Mouse (Mus musculus) cortical plate, adult 2 months (tissue): ENCODE measurements around the gene Mrps24. TPM values are rescaled to one million over a fixed set of nuclear protein-coding genes. Genes with fewer than 3 reads are reported as not detected.

Source experiments
- H3K27ac ChIP-seq: fragments of 200-500 bp; 2 replicates; pipeline ENCODE4 v1.5.1; 2012; ENCODE audit warnings: low read length, control low read depth, inconsistent platforms; ENCODE audit not compliant: insufficient read depth
- H3K4me1 ChIP-seq: fragments of 200-500 bp; 2 replicates; pipeline ENCODE4 v1.6.1; 2011; ENCODE audit warnings: low read length; ENCODE audit not compliant: control insufficient read depth, insufficient read depth
- H3K4me3 ChIP-seq: fragments of 200-500 bp; 2 replicates; pipeline ENCODE4 v1.5.1; 2011; ENCODE audit warnings: mild to moderate bottlenecking, low read length, control low read depth; ENCODE audit not compliant: insufficient read depth
- CTCF ChIP-seq: fragments of 200-500 bp; IDR thresholded peaks from 2 replicates; pipeline ENCODE4 v1.5.1; 2011; ENCODE audit warnings: mild to moderate bottlenecking, control low read depth, low read length; ENCODE audit not compliant: insufficient read depth; ENCODE audit errors: extremely low read depth
- POLR2A ChIP-seq: fragments of 200-500 bp; IDR thresholded peaks from 2 replicates; pipeline ENCODE4 v1.6.1; 2011; ENCODE audit warnings: mild to moderate bottlenecking, low read length, control low read depth; ENCODE audit not compliant: insufficient read depth; ENCODE audit errors: extremely low read depth
- polyA plus RNA-seq: library from polyadenylated mRNA; depleted of rRNA; stranded (reverse); fragments of >200 nt; gene quantifications from 2 replicates; pipeline ENCODE4 v1.2.3, GENCODE M21; 2012

The Mrps24 gene
- polyA plus RNA-seq, 1 experiment: 109 TPM

GRCm38 (mm10) chr11:5738888-5739632 is 23.6 kb upstream of the Mrps24 start:
- H3K4me3 ChIP-seq: no peak overlapping the region
- peaks cover 12% of the 10 kb centered on the region for H3K4me1 ChIP-seq
- H3K27ac ChIP-seq: no peak overlapping the region
- no peak for TF ChIP-seq CTCF
- TF ChIP-seq POLR2A: no peak

DNA sequence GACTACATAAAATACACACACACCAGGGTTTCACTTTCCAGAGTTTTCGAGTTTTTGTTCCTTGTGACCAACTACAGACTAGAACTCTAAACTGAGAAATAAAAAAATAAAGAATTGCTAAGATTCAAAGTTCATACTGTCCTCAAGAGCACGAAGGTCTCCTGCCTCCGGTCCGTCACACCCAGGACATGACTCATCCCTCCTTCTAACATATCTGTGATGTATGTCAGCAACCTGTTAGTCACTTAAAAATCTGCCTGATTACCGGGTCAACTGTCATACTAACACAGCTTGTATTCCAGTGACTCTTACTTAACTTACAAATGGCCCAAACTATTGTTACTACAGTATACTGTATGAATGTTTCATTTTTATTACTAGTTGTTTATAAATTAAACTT is 21.7 kb upstream of the Mrps24 start:
- TF ChIP-seq POLR2A (no peak), CTCF (no peak)
- H3K4me1 ChIP-seq: peaks cover 15% of the 10 kb centered on the region
- no peak overlapping the region for H3K27ac ChIP-seq
- H3K4me3 ChIP-seq: no peak overlapping the region

DNA sequence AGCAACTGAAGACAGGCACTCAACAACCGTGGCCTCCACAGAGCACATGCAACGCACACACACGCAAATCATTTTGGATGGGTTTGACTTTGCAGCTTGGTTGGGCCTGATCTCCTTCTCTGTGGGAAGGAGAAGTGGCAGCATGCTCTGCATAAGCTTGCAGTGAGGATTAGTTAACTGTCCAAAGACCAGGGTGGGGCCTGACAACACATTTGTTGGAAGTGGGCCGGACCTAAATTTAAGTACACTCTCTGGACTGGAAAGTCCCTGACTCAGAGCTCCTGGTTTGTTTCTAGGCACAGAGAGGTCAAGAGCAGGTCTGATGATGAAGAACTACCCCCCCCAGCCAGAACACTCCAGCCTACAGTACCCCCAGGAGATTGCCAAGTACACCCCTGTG is 18.8 kb upstream of the Mrps24 start:
- H3K27ac ChIP-seq: no peak overlapping the region
- H3K4me1 ChIP-seq: peaks cover 17% of the 10 kb centered on the region
- TF ChIP-seq CTCF (no peak), POLR2A (no peak)
- H3K4me3 ChIP-seq: no peak overlapping the region

DNA sequence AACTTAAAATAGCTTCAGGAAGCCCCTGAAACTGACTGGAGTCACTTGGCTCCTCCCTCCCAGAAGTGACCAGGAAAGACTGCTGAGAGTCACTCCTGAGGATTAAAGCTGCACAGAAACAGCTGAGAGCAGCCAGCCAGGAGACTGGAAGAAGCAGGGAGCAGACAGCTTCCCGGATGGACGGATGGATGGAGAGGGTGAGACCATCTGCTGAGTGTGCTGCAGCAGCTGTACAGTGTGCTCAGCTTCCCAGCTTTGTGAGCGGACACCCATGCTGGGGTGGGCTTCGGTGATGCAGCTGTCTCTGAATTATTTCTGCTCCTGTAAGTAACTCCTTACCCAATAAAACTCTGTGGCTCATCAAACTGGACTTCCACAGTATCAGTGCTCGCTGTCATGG is 16.9 kb upstream of the Mrps24 start:
- Histone ChIP-seq H3K4me1 (peaks cover 17% of the 10 kb centered on the region), H3K27ac (no peak overlapping the region), H3K4me3 (no peak overlapping the region)
- TF ChIP-seq POLR2A (no peak), CTCF (no peak)

DNA sequence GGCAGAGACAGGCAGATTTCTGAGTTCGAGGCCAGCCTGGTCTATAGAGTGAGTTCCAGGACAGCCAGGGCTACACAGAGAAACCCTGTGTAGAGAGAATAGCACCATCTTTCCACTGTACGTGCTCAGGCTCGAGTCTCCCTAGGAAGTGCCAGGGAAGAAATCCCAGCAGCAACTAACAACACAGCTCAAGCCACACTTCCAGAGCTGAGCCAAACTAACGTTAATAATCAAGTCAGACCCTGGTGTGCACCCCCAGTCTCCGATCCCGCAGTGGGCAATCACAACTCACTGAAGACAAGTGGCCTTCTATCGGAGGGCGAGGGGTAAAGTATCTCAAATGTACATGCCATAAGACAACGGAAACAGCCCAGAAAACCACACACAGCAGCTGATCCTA is 14.1 kb upstream of the Mrps24 start:
- Histone ChIP-seq H3K4me1 (peaks cover 17% of the 10 kb centered on the region), H3K27ac (no peak overlapping the region), H3K4me3 (no peak overlapping the region)
- TF ChIP-seq CTCF (no peak), POLR2A (no peak)

GRCm38 (mm10) chr11:5718611-5719354 is 3.3 kb upstream of the Mrps24 start:
- Histone ChIP-seq H3K4me3 (no peak overlapping the region), H3K4me1 (no peaks in the 10 kb centered on the region), H3K27ac (no peak overlapping the region)
- TF ChIP-seq CTCF (no peak), POLR2A (no peak)

DNA sequence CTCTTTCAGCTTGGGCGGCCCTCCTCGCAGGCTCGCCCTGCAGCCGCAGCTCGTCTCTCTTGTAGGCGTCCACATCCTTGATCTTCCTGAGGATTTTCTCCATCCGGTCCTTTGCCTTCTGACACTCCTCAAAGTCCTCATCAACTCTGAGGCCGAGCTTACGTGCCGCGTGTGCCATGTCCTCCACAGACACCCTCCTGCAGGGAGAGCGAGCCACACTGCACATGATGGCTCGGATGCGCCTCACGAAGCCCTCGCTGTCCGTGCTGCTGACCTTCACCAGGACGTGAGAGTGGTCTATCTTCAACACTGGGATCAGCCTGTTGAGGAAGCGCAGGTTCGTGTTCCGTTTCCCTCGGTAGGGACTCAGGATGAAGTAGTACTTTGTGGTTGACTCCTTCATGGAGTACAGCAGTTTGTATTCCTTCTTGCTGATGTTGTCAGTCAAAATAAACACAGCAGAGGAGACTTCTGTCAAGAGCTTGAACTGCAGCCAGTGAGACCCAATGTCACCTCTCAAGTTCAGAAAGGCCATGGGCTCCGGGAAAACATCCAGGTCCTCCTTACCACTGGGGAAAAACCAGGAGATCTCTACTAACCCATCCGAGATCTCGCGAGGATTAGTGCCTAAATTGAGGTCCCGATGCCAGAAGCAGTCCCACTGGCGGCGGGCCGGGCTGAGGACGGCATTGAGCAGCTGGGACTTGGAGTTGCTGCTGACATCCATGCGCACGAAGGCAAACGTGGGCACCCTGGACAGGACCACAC is 1.6 kb upstream of the Mrps24 start:
- Histone ChIP-seq H3K4me1 (no peaks in the 10 kb centered on the region), H3K4me3 (no peak overlapping the region), H3K27ac (no peak overlapping the region)
- TF ChIP-seq POLR2A: no peak
- TF ChIP-seq CTCF: no peak

- Histone ChIP-seq H3K4me1 (no peaks in the 10 kb centered on the region), H3K4me3 (no peak overlapping the region)
- TF ChIP-seq POLR2A: no peak
- no peak for TF ChIP-seq CTCF
Measured at GRCm38 (mm10) chr11:5716246-5716645, 766 bp upstream of the Mrps24 start.

GRCm38 (mm10) chr11:5715179-5715578 is 301 bp downstream of the Mrps24 start:
- H3K4me3 ChIP-seq: no peak overlapping the region
- H3K4me1 ChIP-seq: no peaks in the 10 kb centered on the region
- TF ChIP-seq CTCF (no peak), POLR2A (no peak)
- H3K27ac ChIP-seq: no peak overlapping the region

More at GRCm38 (mm10) chr11:5716246-5716645, 766 bp upstream of the Mrps24 start:
- no peak overlapping the region for H3K27ac ChIP-seq
